Mouse (Mus musculus): ENCODE measurements at regions not wholly inside any gene's neighbourhood (a gene's known extent, or its start where the extent isn't known, plus 50 kb on each side); places are given as distances from the start of the nearest gene placed in this dataset.

DNA sequence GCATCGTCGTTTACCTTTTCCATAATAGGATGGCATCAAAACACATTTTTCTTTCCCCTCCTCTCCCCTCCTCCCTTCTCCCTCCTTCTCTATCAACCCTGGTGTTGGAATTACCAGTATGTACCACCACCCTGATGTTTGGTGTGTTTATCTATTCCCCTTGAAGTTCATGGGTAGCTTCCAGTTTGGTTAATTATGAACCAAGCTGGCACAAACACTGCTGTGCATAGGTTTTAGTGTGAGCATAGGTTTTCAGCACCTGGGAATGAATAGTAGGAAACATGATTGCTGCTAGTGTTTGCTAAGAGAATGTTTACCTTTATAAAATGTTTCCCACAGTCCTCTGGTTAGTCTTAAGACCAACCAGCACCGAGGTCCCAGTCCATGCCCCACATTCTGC, 420.1 kb downstream of the Nr2f2 start:
- no peak for TF ChIP-seq POLR2A (IDR thresholded peaks at IDR 0.05; ENCODE audit: control insufficient read depth, low read depth, low read length)
- TF ChIP-seq CTCF (IDR thresholded peaks at IDR 0.05; ENCODE audit: control insufficient read depth, insufficient read depth, insufficient replicate concordance, low read depth, low read length), result no peak
